Mouse (Mus musculus): ENCODE data around the gene Ubald1. TPM values are rescaled to one million over a fixed set of nuclear protein-coding genes. Genes with fewer than 3 reads are reported as not detected.

Gene Ubald1
- total RNA-seq (2021): 10 to 100 TPM; 58.5 to 59.1 TPM

GRCm38 (mm10) chr16:4880136-4880825 lies at the start of gene Ubald1:
Gene Ubald1, minus strand, starts transcription at chr16:4880315.
- intact Hi-C loops (cut with DNase I): no loop called here
- peak; percentile 99 for DNase-seq

GRCm38 (mm10) chr16:4928474-4928873 lies 48.4 kb upstream of the Ubald1 start:
- no peak for DNase-seq
- intact Hi-C loops (cut with DNase I): no loop called here

GRCm38 (mm10) chr16:4927967-4928366 lies 47.9 kb upstream of the Ubald1 start:
- no peak for DNase-seq
- intact Hi-C loops (cut with DNase I): no loop called here

GRCm38 (mm10) chr16:4923996-4924395 lies 43.9 kb upstream of the Ubald1 start:
- DNase-seq: no peak
- intact Hi-C loops (cut with DNase I): no loop called here

GRCm38 (mm10) chr16:4922481-4922880 lies 42.4 kb upstream of the Ubald1 start:
- DNase-seq: no peak
- intact Hi-C loops (cut with DNase I): no loop called here

- intact Hi-C loops (cut with DNase I): no loop called here
- no peak for DNase-seq
Observed at GRCm38 (mm10) chr16:4920556-4920955, 40.4 kb upstream of the Ubald1 start.

- no peak for DNase-seq
- intact Hi-C loops (cut with DNase I): no loop called here
Observed at GRCm38 (mm10) chr16:4916608-4917007, 36.5 kb upstream of the Ubald1 start.

- DNase-seq: no peak
- intact Hi-C loops (cut with DNase I): no loop called here
Observed at GRCm38 (mm10) chr16:4915931-4916330, 35.8 kb upstream of the Ubald1 start.

GRCm38 (mm10) chr16:4913783-4914735 lies 33.9 kb upstream of the Ubald1 start:
- peak; percentile 67 for DNase-seq
- intact Hi-C loops (cut with DNase I): no loop called here

- no peak for DNase-seq
- intact Hi-C loops (cut with DNase I): no loop called here
Observed at GRCm38 (mm10) chr16:4912907-4913782, 33.0 kb upstream of the Ubald1 start.

- intact Hi-C loops (cut with DNase I): no loop called here
- no peak for DNase-seq
Observed at GRCm38 (mm10) chr16:4912074-4912648, 32.0 kb upstream of the Ubald1 start.

GRCm38 (mm10) chr16:4910758-4911157 lies 30.6 kb upstream of the Ubald1 start:
- intact Hi-C loops (cut with DNase I): no loop called here
- no peak for DNase-seq

GRCm38 (mm10) chr16:4909745-4910144 lies 29.6 kb upstream of the Ubald1 start:
- no peak for DNase-seq
- intact Hi-C loops (cut with DNase I): no loop called here

- intact Hi-C loops (cut with DNase I): no loop called here
- no peak for DNase-seq
Observed at GRCm38 (mm10) chr16:4907972-4908371, 27.9 kb upstream of the Ubald1 start.

GRCm38 (mm10) chr16:4907386-4907785 lies 27.3 kb upstream of the Ubald1 start:
- DNase-seq: no peak
- intact Hi-C loops (cut with DNase I): no loop called here

- intact Hi-C loops (cut with DNase I): no loop called here
- no peak for DNase-seq
Observed at GRCm38 (mm10) chr16:4906559-4906958, 26.4 kb upstream of the Ubald1 start.

GRCm38 (mm10) chr16:4905591-4905990 lies 25.5 kb upstream of the Ubald1 start:
- intact Hi-C loops (cut with DNase I): no loop called here
- no peak for DNase-seq

- intact Hi-C loops (cut with DNase I): no loop called here
- DNase-seq: no peak
Observed at GRCm38 (mm10) chr16:4904878-4905277, 24.8 kb upstream of the Ubald1 start.

GRCm38 (mm10) chr16:4903491-4904102 lies 23.5 kb upstream of the Ubald1 start:
- DNase-seq: no peak
- intact Hi-C loops (cut with DNase I): no loop called here

GRCm38 (mm10) chr16:4902390-4902789 lies 22.3 kb upstream of the Ubald1 start:
- intact Hi-C loops (cut with DNase I): no loop called here
- DNase-seq: no peak
